Mouse (Mus musculus): ENCODE results near the gene Anxa1. TPM values are rescaled to one million over a fixed set of nuclear protein-coding genes. Genes with fewer than 3 reads are reported as not detected.

Gene Anxa1
- polyA plus RNA-seq, 1 experiment from 2014 or later: 7.8 TPM

- H3K4me2 ChIP-seq (replicated peaks; ENCODE audit: low read depth, low read length): no peak overlapping the region
- H3K9me3 ChIP-seq (ENCODE audit: control insufficient read depth, low read length): no peaks in the 10 kb centered on the region
- DNase-seq (ENCODE audit: low spot score) (no peak), ATAC-seq (ENCODE audit: low FRiP score) (no peak)
- H3K4me3 ChIP-seq (ENCODE audit: low read depth, low read length): no peak overlapping the region
- H3K27me3 ChIP-seq (ENCODE audit: control insufficient read depth, insufficient read depth, low read length): no peaks in the 10 kb centered on the region
- no peak overlapping the region for H3K9ac ChIP-seq (ENCODE audit: low read depth, low read length)
- H3K36me3 ChIP-seq (ENCODE audit: control insufficient read depth, insufficient read depth, low read length): no peaks in the 10 kb centered on the region
- H3K27ac ChIP-seq (ENCODE audit: low read depth, low read length): no peak overlapping the region
- H3K4me1 ChIP-seq (replicated peaks; ENCODE audit: control insufficient read depth, insufficient read depth, low read length): no peaks in the 10 kb centered on the region
- WGBS: 91% methylated on average over 13 of the region's 13 CpGs
Measured at GRCm38 (mm10) chr19:20364931-20365330, 25.8 kb downstream of the Anxa1 start.

GRCm38 (mm10) chr19:20363221-20363620, 27.5 kb downstream of the Anxa1 start:
- WGBS: 74% methylated on average over 10 of the region's 10 CpGs
- no peaks in the 10 kb centered on the region for H3K27me3 ChIP-seq (ENCODE audit: control insufficient read depth, insufficient read depth, low read length)
- no peaks in the 10 kb centered on the region for H3K4me1 ChIP-seq (replicated peaks; ENCODE audit: control insufficient read depth, insufficient read depth, low read length)
- no peak for ATAC-seq (ENCODE audit: low FRiP score)
- H3K4me2 ChIP-seq (replicated peaks; ENCODE audit: low read depth, low read length): no peak overlapping the region
- no peak overlapping the region for H3K9ac ChIP-seq (ENCODE audit: low read depth, low read length)
- H3K4me3 ChIP-seq (ENCODE audit: low read depth, low read length): no peak overlapping the region
- H3K27ac ChIP-seq (ENCODE audit: low read depth, low read length): no peak overlapping the region
- H3K9me3 ChIP-seq (ENCODE audit: control insufficient read depth, low read length): no peaks in the 10 kb centered on the region
- H3K36me3 ChIP-seq (ENCODE audit: control insufficient read depth, insufficient read depth, low read length): no peaks in the 10 kb centered on the region
- DNase-seq (ENCODE audit: low spot score): peak; percentile 38

- WGBS: 48% methylated on average over 2 of the region's 2 CpGs
- no peaks in the 10 kb centered on the region for H3K4me1 ChIP-seq (replicated peaks; ENCODE audit: control insufficient read depth, insufficient read depth, low read length)
Measured at GRCm38 (mm10) chr19:20361917-20362577, 28.7 kb downstream of the Anxa1 start.

GRCm38 (mm10) chr19:20358679-20359078, 32.1 kb downstream of the Anxa1 start:
- Histone ChIP-seq H3K9me3 (ENCODE audit: control insufficient read depth, low read length) (no peaks in the 10 kb centered on the region), H3K9ac (ENCODE audit: low read depth, low read length) (no peak overlapping the region), H3K27me3 (ENCODE audit: control insufficient read depth, insufficient read depth, low read length) (no peaks in the 10 kb centered on the region), H3K36me3 (ENCODE audit: control insufficient read depth, insufficient read depth, low read length) (no peaks in the 10 kb centered on the region), H3K4me2 (replicated peaks; ENCODE audit: low read depth, low read length) (no peak overlapping the region), H3K4me3 (ENCODE audit: low read depth, low read length) (no peak overlapping the region), H3K4me1 (replicated peaks; ENCODE audit: control insufficient read depth, insufficient read depth, low read length) (no peaks in the 10 kb centered on the region), H3K27ac (ENCODE audit: low read depth, low read length) (no peak overlapping the region)
- ATAC-seq (ENCODE audit: low FRiP score) (no peak), DNase-seq (ENCODE audit: low spot score) (no peak)
- WGBS: 89% methylated on average over 5 of the region's 5 CpGs

More at GRCm38 (mm10) chr19:20361917-20362577, 28.7 kb downstream of the Anxa1 start:
- DNase-seq (ENCODE audit: low spot score) (peak; percentile 55), ATAC-seq (ENCODE audit: low FRiP score) (peak; percentile 71)
- no peak overlapping the region for H3K27ac ChIP-seq (ENCODE audit: low read depth, low read length)
- H3K9me3 ChIP-seq (ENCODE audit: control insufficient read depth, low read length): no peaks in the 10 kb centered on the region
- H3K27me3 ChIP-seq (ENCODE audit: control insufficient read depth, insufficient read depth, low read length): no peaks in the 10 kb centered on the region
- H3K4me2 ChIP-seq (replicated peaks; ENCODE audit: low read depth, low read length): no peak overlapping the region
- H3K36me3 ChIP-seq (ENCODE audit: control insufficient read depth, insufficient read depth, low read length): no peaks in the 10 kb centered on the region
- no peak overlapping the region for H3K9ac ChIP-seq (ENCODE audit: low read depth, low read length)
- no peak overlapping the region for H3K4me3 ChIP-seq (ENCODE audit: low read depth, low read length)

- Histone ChIP-seq H3K9me3 (ENCODE audit: control insufficient read depth, low read length) (no peaks in the 10 kb centered on the region), H3K36me3 (ENCODE audit: control insufficient read depth, insufficient read depth, low read length) (no peaks in the 10 kb centered on the region), H3K9ac (ENCODE audit: low read depth, low read length) (no peak overlapping the region), H3K4me2 (replicated peaks; ENCODE audit: low read depth, low read length) (no peak overlapping the region), H3K4me1 (replicated peaks; ENCODE audit: control insufficient read depth, insufficient read depth, low read length) (no peaks in the 10 kb centered on the region), H3K27ac (ENCODE audit: low read depth, low read length) (no peak overlapping the region), H3K27me3 (ENCODE audit: control insufficient read depth, insufficient read depth, low read length) (no peaks in the 10 kb centered on the region), H3K4me3 (ENCODE audit: low read depth, low read length) (no peak overlapping the region)
- DNase-seq (ENCODE audit: low spot score) (peak; percentile 88), ATAC-seq (ENCODE audit: low FRiP score) (peak; percentile 83)
- whole genome bisulfite sequencing: 14% methylated on average over 8 of the region's 8 CpGs
Measured at GRCm38 (mm10) chr19:20345317-20345917, 45.3 kb downstream of the Anxa1 start.

- H3K27me3 ChIP-seq (ENCODE audit: control insufficient read depth, insufficient read depth, low read length): no peaks in the 10 kb centered on the region
- 56% methylated on average over 11 of the region's 11 CpGs for WGBS
- DNase-seq (ENCODE audit: low spot score): peak; percentile 80
- H3K4me2 ChIP-seq (replicated peaks; ENCODE audit: low read depth, low read length): no peak overlapping the region
- H3K27ac ChIP-seq (ENCODE audit: low read depth, low read length): no peak overlapping the region
- no peaks in the 10 kb centered on the region for H3K9me3 ChIP-seq (ENCODE audit: control insufficient read depth, low read length)
- H3K4me3 ChIP-seq (ENCODE audit: low read depth, low read length): no peak overlapping the region
- ATAC-seq (ENCODE audit: low FRiP score): peak; percentile 85
- H3K36me3 ChIP-seq (ENCODE audit: control insufficient read depth, insufficient read depth, low read length): no peaks in the 10 kb centered on the region
- no peaks in the 10 kb centered on the region for H3K4me1 ChIP-seq (replicated peaks; ENCODE audit: control insufficient read depth, insufficient read depth, low read length)
- no peak overlapping the region for H3K9ac ChIP-seq (ENCODE audit: low read depth, low read length)
Measured at GRCm38 (mm10) chr19:20344511-20345316, 46.0 kb downstream of the Anxa1 start.

GRCm38 (mm10) chr19:20344052-20344451, 46.7 kb downstream of the Anxa1 start:
- Histone ChIP-seq H3K4me1 (replicated peaks; ENCODE audit: control insufficient read depth, insufficient read depth, low read length) (no peaks in the 10 kb centered on the region), H3K9ac (ENCODE audit: low read depth, low read length) (no peak overlapping the region), H3K4me2 (replicated peaks; ENCODE audit: low read depth, low read length) (no peak overlapping the region), H3K4me3 (ENCODE audit: low read depth, low read length) (no peak overlapping the region), H3K27me3 (ENCODE audit: control insufficient read depth, insufficient read depth, low read length) (no peaks in the 10 kb centered on the region), H3K27ac (ENCODE audit: low read depth, low read length) (no peak overlapping the region), H3K36me3 (ENCODE audit: control insufficient read depth, insufficient read depth, low read length) (no peaks in the 10 kb centered on the region), H3K9me3 (ENCODE audit: control insufficient read depth, low read length) (no peaks in the 10 kb centered on the region)
- DNase-seq (ENCODE audit: low spot score): no peak
- ATAC-seq (ENCODE audit: low FRiP score): no peak
- 87% methylated on average over 10 of the region's 10 CpGs for WGBS
